Mouse (Mus musculus): ENCODE data around the gene Kif26a.

DNA sequence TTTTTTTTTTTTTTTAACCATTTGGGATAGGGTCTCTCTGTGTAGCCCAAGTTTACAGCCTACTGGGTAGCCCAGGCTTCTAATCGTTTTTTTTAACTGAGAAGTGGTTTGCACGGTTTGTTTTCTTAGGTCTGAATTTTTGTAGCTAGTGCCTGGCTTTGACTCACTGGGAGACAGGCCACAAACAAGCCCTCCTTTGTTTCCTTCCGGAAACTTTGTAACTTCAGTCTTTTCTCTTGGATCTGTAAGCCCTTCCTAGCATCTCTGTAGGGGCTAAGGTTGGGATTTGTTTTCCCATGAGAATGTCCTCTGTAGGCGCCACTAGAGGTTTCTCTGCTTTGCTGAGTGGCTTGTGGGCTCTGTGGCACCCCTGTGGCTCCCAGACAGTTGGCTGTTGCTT is 45.9 kb upstream of the Kif26a start:
- no peak for TF ChIP-seq GATA1 (IDR thresholded peaks at IDR 0.05; ENCODE audit: low read length)
- TF ChIP-seq TAL1 (IDR thresholded peaks at IDR 0.05; ENCODE audit: low read length): no peak

Data from erythroblast, embryonic 14.5 days (primary cell).